Comparison of ENCODE assay signal across 21 mouse cellular contexts in genomic region chr6:24613346-24613745, GRCm38 (mm10). TPM values are rescaled to one million over a fixed set of nuclear protein-coding genes. Genes with fewer than 3 reads are reported as not detected.
"Had no signal": no experiment of that assay in that cellular context is flagged by ENCODE, and none has a peak within 500 bp of the region (broad histone marks: within the 10 kb centered on the region; RNA-seq: fewer than 3 reads in every experiment).

No protein-coding gene starts in this region.

- H3K9ac ChIP-seq: lung, embryonic 14.5 days; neural tube, embryonic 13.5 days; neural tube, embryonic 15.5 days had no signal

- H3K4me3 ChIP-seq: midbrain, embryonic 10.5 days; myocyte; neural tube, embryonic 13.5 days; neural tube, embryonic 15.5 days had no signal

- H3K27me3 ChIP-seq: neural tube, embryonic 13.5 days; neural tube, embryonic 15.5 days had no signal

- H3K4me1 ChIP-seq: midbrain, embryonic 10.5 days; neural tube, embryonic 13.5 days; neural tube, embryonic 15.5 days had no signal

- ATAC-seq: midbrain, embryonic 16.5 days had no signal

- H3K9me3 ChIP-seq: midbrain, embryonic 10.5 days; neural tube, embryonic 13.5 days; neural tube, embryonic 15.5 days had no signal

- H3K4me2 ChIP-seq: lung, embryonic 14.5 days; neural tube, embryonic 13.5 days; neural tube, embryonic 15.5 days had no signal

- DNase-seq: lung, adult 18-20 months; lung, embryonic 14.5 days; lung, postnatal 10 days; lung, postnatal 4 days; midbrain, embryonic 14.5 days; retina, postnatal 1 day; right cerebral cortex, postnatal 25 days; right cerebral cortex, postnatal 4 days; spleen, adult 18-20 months; thymus, adult 18-20 months; thymus, postnatal 14 days; thymus, postnatal 36 days had no signal

- H3K27ac ChIP-seq: midbrain, embryonic 10.5 days; neural tube, embryonic 13.5 days; neural tube, embryonic 15.5 days had no signal

RNA-seq across cellular contexts. Expression of gene Lmod2, which starts 15.8 kb away (rescaled TPM):
- total RNA-seq: megakaryocyte, adult 5-6 weeks; megakaryocyte-erythroid progenitor cell, adult 5-6 weeks had no signal
- polyA plus RNA-seq: midbrain, embryonic 14.5 days; midbrain, embryonic 16.5 days; small intestine, adult 2 months; stomach, embryonic 14.5 days had no signal
